Mouse (Mus musculus): Measurements from ENCODE around the gene Ckm. TPM values are rescaled to one million over a fixed set of nuclear protein-coding genes. Genes with fewer than 3 reads are reported as not detected.

Gene Ckm
- polyA plus RNA-seq (2015; fragmentation: Nextera tagmentation; extraction: Ambion mirVana): 50.9 and 378 TPM in 2 replicates

- H3K27me3 ChIP-seq (ENCODE audit: control insufficient read depth, insufficient read depth, low read length): peaks cover 27% of the 10 kb centered on the region
- H3K27ac ChIP-seq (ENCODE audit: low read length): no peak within 1 kb of the TSS
- 0 out of 2 replicates have a peak, but pooled peaks cover 5% of the 10 kb centered on the region for H3K4me1 ChIP-seq (ENCODE audit: control insufficient read depth, insufficient read depth, low read length)
- peak within 1 kb of the TSS; percentile 96 for H3K4me2 ChIP-seq (ENCODE audit: low read depth, low read length)
- peaks cover 7% of the 10 kb centered on the region for H3K9me3 ChIP-seq (replicated peaks; ENCODE audit: control insufficient read depth, low read length)
- peak within 1 kb of the TSS; percentile 72 for H3K9ac ChIP-seq (ENCODE audit: low read length)
- peak within 1 kb of the TSS; percentile 64 for H3K4me3 ChIP-seq (replicated peaks; ENCODE audit: low read length)
- no peak for ATAC-seq (ENCODE audit: insufficient read depth, low FRiP score)
- WGBS: 49% methylated on average over 7 of the region's 7 CpGs
- H3K36me3 ChIP-seq (ENCODE audit: control insufficient read depth, insufficient read depth, low read length): no peaks in the 10 kb centered on the region
These were observed at the start of gene Ckm for GRCm38 (mm10) chr7:19404476-19404875. Gene Ckm (plus strand): TSS chr7:19404776.

GRCm38 (mm10) chr7:19354991-19355390, 49.6 kb upstream of the Ckm start:
- peaks cover 27% of the 10 kb centered on the region for H3K36me3 ChIP-seq (ENCODE audit: control insufficient read depth, insufficient read depth, low read length)
- H3K27ac ChIP-seq (ENCODE audit: low read length): no peak overlapping the region
- ATAC-seq (ENCODE audit: insufficient read depth, low FRiP score): no peak
- no peaks in the 10 kb centered on the region for H3K9me3 ChIP-seq (replicated peaks; ENCODE audit: control insufficient read depth, low read length)
- no peak overlapping the region for H3K4me2 ChIP-seq (ENCODE audit: low read depth, low read length)
- WGBS: 92% methylated on average over 5 of the region's 5 CpGs
- peaks cover 15% of the 10 kb centered on the region for H3K4me1 ChIP-seq (ENCODE audit: control insufficient read depth, insufficient read depth, low read length)
- no peaks in the 10 kb centered on the region for H3K27me3 ChIP-seq (ENCODE audit: control insufficient read depth, insufficient read depth, low read length)
- H3K4me3 ChIP-seq (replicated peaks; ENCODE audit: low read length): no peak overlapping the region
- H3K9ac ChIP-seq (ENCODE audit: low read length): no peak overlapping the region

- H3K4me3 ChIP-seq (replicated peaks; ENCODE audit: low read length): no peak overlapping the region
- H3K9me3 ChIP-seq (replicated peaks; ENCODE audit: control insufficient read depth, low read length): no peaks in the 10 kb centered on the region
- H3K27ac ChIP-seq (ENCODE audit: low read length): no peak overlapping the region
- H3K36me3 ChIP-seq (ENCODE audit: control insufficient read depth, insufficient read depth, low read length): peaks cover 18% of the 10 kb centered on the region; the same call in 1 of the 2 replicates
- no peak for ATAC-seq (ENCODE audit: insufficient read depth, low FRiP score)
- H3K9ac ChIP-seq (ENCODE audit: low read length): no peak overlapping the region
- WGBS: 65% methylated on average over 10 of the region's 10 CpGs
- H3K4me1 ChIP-seq (ENCODE audit: control insufficient read depth, insufficient read depth, low read length): peaks cover 21% of the 10 kb centered on the region
- no peaks in the 10 kb centered on the region for H3K27me3 ChIP-seq (ENCODE audit: control insufficient read depth, insufficient read depth, low read length)
- no peak overlapping the region for H3K4me2 ChIP-seq (ENCODE audit: low read depth, low read length)
These were observed 48.3 kb upstream of the Ckm start for GRCm38 (mm10) chr7:19356311-19356710.

GRCm38 (mm10) chr7:19357381-19358375, 46.9 kb upstream of the Ckm start:
- Histone ChIP-seq H3K9me3 (replicated peaks; ENCODE audit: control insufficient read depth, low read length) (no peaks in the 10 kb centered on the region), H3K27me3 (ENCODE audit: control insufficient read depth, insufficient read depth, low read length) (no peaks in the 10 kb centered on the region), H3K4me1 (ENCODE audit: control insufficient read depth, insufficient read depth, low read length) (peaks cover 28% of the 10 kb centered on the region), H3K4me3 (replicated peaks; ENCODE audit: low read length) (peak overlapping the region; percentile 73; the same call in 1 of the 2 replicates), H3K4me2 (ENCODE audit: low read depth, low read length) (peak overlapping the region; percentile 87), H3K27ac (ENCODE audit: low read length) (no peak overlapping the region), H3K36me3 (ENCODE audit: control insufficient read depth, insufficient read depth, low read length) (peaks cover 18% of the 10 kb centered on the region; the same call in 1 of the 2 replicates), H3K9ac (ENCODE audit: low read length) (peak overlapping the region; percentile 81; the same call in 1 of the 2 replicates)
- WGBS: 92% methylated on average over 25 of the region's 25 CpGs
- ATAC-seq (ENCODE audit: insufficient read depth, low FRiP score): no peak

- peaks cover 31% of the 10 kb centered on the region for H3K4me1 ChIP-seq (ENCODE audit: control insufficient read depth, insufficient read depth, low read length)
- H3K27ac ChIP-seq (ENCODE audit: low read length): 0 out of 2 replicates have a peak overlapping the region, but pooled peaks have one; percentile 70
- no peaks in the 10 kb centered on the region for H3K27me3 ChIP-seq (ENCODE audit: control insufficient read depth, insufficient read depth, low read length)
- no peaks in the 10 kb centered on the region for H3K9me3 ChIP-seq (replicated peaks; ENCODE audit: control insufficient read depth, low read length)
- ATAC-seq (ENCODE audit: insufficient read depth, low FRiP score): no peak
- H3K4me3 ChIP-seq (replicated peaks; ENCODE audit: low read length): peak overlapping the region; percentile 73
- peak overlapping the region; percentile 87 for H3K4me2 ChIP-seq (ENCODE audit: low read depth, low read length)
- 0 out of 2 replicates have a peak, but pooled peaks cover 14% of the 10 kb centered on the region for H3K36me3 ChIP-seq (ENCODE audit: control insufficient read depth, insufficient read depth, low read length)
- WGBS: 9% methylated on average over 13 of the region's 13 CpGs
- H3K9ac ChIP-seq (ENCODE audit: low read length): peak overlapping the region; percentile 81
These were observed 45.9 kb upstream of the Ckm start for GRCm38 (mm10) chr7:19358634-19359033.

- Histone ChIP-seq H3K4me2 (ENCODE audit: low read depth, low read length) (peak within 1 kb of the TSS; percentile 87), H3K27me3 (ENCODE audit: control insufficient read depth, insufficient read depth, low read length) (no peaks in the 10 kb centered on the region), H3K4me1 (ENCODE audit: control insufficient read depth, insufficient read depth, low read length) (peaks cover 36% of the 10 kb centered on the region), H3K9ac (ENCODE audit: low read length) (peak within 1 kb of the TSS; percentile 81), H3K27ac (ENCODE audit: low read length) (peak within 1 kb of the TSS; percentile 70), H3K36me3 (ENCODE audit: control insufficient read depth, insufficient read depth, low read length) (0 out of 2 replicates have a peak, but pooled peaks cover 11% of the 10 kb centered on the region), H3K4me3 (replicated peaks; ENCODE audit: low read length) (peak within 1 kb of the TSS; percentile 73), H3K9me3 (replicated peaks; ENCODE audit: control insufficient read depth, low read length) (no peaks in the 10 kb centered on the region)
- peak; percentile 65 for ATAC-seq (ENCODE audit: insufficient read depth, low FRiP score)
- WGBS: under 1% methylated on average over 31 of the region's 31 CpGs
These were observed 45.2 kb upstream of the Ckm start, which contains the start of the genes Cd3eap and Ppp1r13l for GRCm38 (mm10) chr7:19359299-19359891. Gene Cd3eap (minus strand): TSS chr7:19359483. Gene Ppp1r13l (plus strand): TSS chr7:19359749.

GRCm38 (mm10) chr7:19359892-19360641, 44.5 kb upstream of the Ckm start:
- no peaks in the 10 kb centered on the region for H3K27me3 ChIP-seq (ENCODE audit: control insufficient read depth, insufficient read depth, low read length)
- peak overlapping the region; percentile 81 for H3K9ac ChIP-seq (ENCODE audit: low read length)
- peaks cover 36% of the 10 kb centered on the region for H3K4me1 ChIP-seq (ENCODE audit: control insufficient read depth, insufficient read depth, low read length)
- 0 out of 2 replicates have a peak, but pooled peaks cover 9% of the 10 kb centered on the region for H3K36me3 ChIP-seq (ENCODE audit: control insufficient read depth, insufficient read depth, low read length)
- H3K27ac ChIP-seq (ENCODE audit: low read length): peak overlapping the region; percentile 70
- peak; percentile 66 for ATAC-seq (ENCODE audit: insufficient read depth, low FRiP score)
- H3K9me3 ChIP-seq (replicated peaks; ENCODE audit: control insufficient read depth, low read length): no peaks in the 10 kb centered on the region
- peak overlapping the region; percentile 73 for H3K4me3 ChIP-seq (replicated peaks; ENCODE audit: low read length)
- WGBS: under 1% methylated on average over 44 of the region's 45 CpGs
- peak overlapping the region; percentile 87 for H3K4me2 ChIP-seq (ENCODE audit: low read depth, low read length)

GRCm38 (mm10) chr7:19360944-19361343, 43.6 kb upstream of the Ckm start:
- Histone ChIP-seq H3K4me1 (ENCODE audit: control insufficient read depth, insufficient read depth, low read length) (peaks cover 36% of the 10 kb centered on the region), H3K4me2 (ENCODE audit: low read depth, low read length) (peak overlapping the region; percentile 87), H3K9ac (ENCODE audit: low read length) (peak overlapping the region; percentile 81), H3K9me3 (replicated peaks; ENCODE audit: control insufficient read depth, low read length) (no peaks in the 10 kb centered on the region), H3K36me3 (ENCODE audit: control insufficient read depth, insufficient read depth, low read length) (0 out of 2 replicates have a peak, but pooled peaks cover 6% of the 10 kb centered on the region), H3K27me3 (ENCODE audit: control insufficient read depth, insufficient read depth, low read length) (no peaks in the 10 kb centered on the region), H3K27ac (ENCODE audit: low read length) (peak overlapping the region; percentile 82), H3K4me3 (replicated peaks; ENCODE audit: low read length) (peak overlapping the region; percentile 73)
- WGBS: under 1% methylated on average over 27 of the region's 27 CpGs
- ATAC-seq (ENCODE audit: insufficient read depth, low FRiP score): peak; percentile 78
